In genomic region chr6:37037115-37037908, GRCm38 (mm10) we compare ENCODE assay signal across 8 mouse cellular contexts.
DNase-seq lines count a peak whose midpoint lies in the region; ATAC-seq and TF ChIP-seq lines count a peak whose summit lies in the region.

No protein-coding gene starts in this region.

- H3K4me1 ChIP-seq in midbrain, postnatal 0 days (ENCODE audit: insufficient read depth, low read length), result no peaks in the 10 kb centered on the region; the same call in 1 of the 2 replicates

- no peak overlapping the region for H3K27ac ChIP-seq in midbrain, postnatal 0 days (ENCODE audit: low read depth, low read length)

- intact Hi-C loops in heart, postnatal 14 days (cut with DNase I), result loop anchor here (5.0 kb wide), 2 partner anchors 55 to 135 kb away; no protein-coding TSS in a partner anchor

- DNase-seq in cerebellum, postnatal 10 days, result peak; percentile 81 to 82
- DNase-seq in cerebellum, adult 8-10 months, result no peak
- peak; percentile 82 for DNase-seq in 3T3-L1 (ENCODE audit: low read depth, low spot score)
- DNase-seq in embryo, embryonic 11 days, result peak; percentile 78
- DNase-seq in heart, postnatal 14 days, result peak; percentile 53 to 62
- DNase-seq in kidney, postnatal 4 days, result peak; percentile 75 to 80
- DNase-seq in midbrain, postnatal 0 days (ENCODE audit: low spot score), result peak; percentile 65

- no peak overlapping the region for H3K4me2 ChIP-seq in midbrain, postnatal 0 days (ENCODE audit: low read depth, low read length, poor library complexity, severe bottlenecking)

- ATAC-seq in midbrain, postnatal 0 days (ENCODE audit: low FRiP score), result 0 out of 2 replicates have a peak, but pooled peaks have one; percentile 64
- no peak for ATAC-seq in erythroid progenitor cell, adult 5-6 weeks (replicated peaks; ENCODE audit: low FRiP score, poor library complexity, severe bottlenecking)

- TF ChIP-seq CTCF in midbrain, postnatal 0 days (IDR thresholded peaks at IDR 0.05), result peak; percentile 80

- H3K36me3 ChIP-seq in midbrain, postnatal 0 days (ENCODE audit: insufficient read depth, low read length), result peaks cover 8% of the 10 kb centered on the region

- H3K9me3 ChIP-seq in midbrain, postnatal 0 days (ENCODE audit: low read length), result no peaks in the 10 kb centered on the region

- 44% methylated on average over 11 of the region's 11 CpGs for WGBS in midbrain, postnatal 0 days

- H3K9ac ChIP-seq in midbrain, postnatal 0 days (replicated peaks; ENCODE audit: low read length, poor library complexity, severe bottlenecking), result no peak overlapping the region

- no peak overlapping the region for H3K4me3 ChIP-seq in midbrain, postnatal 0 days (ENCODE audit: low read depth, low read length)

- no peaks in the 10 kb centered on the region for H3K27me3 ChIP-seq in midbrain, postnatal 0 days (ENCODE audit: insufficient read depth, low read length)
